Mouse (Mus musculus) layer of hippocampus, adult 9-11 months (tissue): ENCODE results near the gene Nfic.

Experiments used
- DNase-seq: peaks from one replicate; pipeline ENCODE4 v3.0.0; 2022

The Nfic gene

DNA sequence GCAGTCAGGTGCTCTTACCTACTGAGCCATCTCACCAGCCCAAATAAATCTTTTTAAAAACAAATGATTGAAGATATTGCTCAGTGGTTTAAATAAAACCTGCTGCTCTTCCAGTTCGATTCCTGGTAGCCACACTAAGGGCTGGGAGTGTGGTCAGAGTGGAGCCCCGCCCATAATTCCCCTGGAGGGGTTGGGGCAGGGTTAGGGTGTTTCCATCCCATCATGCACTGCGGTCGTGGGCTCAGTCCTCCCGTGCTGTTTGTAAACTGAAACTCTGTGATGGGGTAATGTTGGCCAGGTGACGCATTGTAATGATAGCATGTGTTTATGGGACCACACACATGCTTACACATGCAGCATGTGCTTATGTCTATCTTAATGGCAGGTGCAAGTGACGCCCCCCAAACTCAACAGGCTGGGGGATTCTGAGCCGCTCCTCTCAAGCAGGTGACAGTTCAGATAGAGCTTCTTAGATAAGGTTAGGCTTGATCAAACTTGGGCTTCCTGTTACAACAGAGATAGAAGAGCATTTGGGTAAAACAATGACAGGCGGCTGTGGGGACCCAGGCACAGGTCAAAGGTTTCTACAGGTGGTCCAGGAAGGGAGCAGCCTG lies 103.7 kb downstream of the Nfic start:
- no peak for DNase-seq

DNA sequence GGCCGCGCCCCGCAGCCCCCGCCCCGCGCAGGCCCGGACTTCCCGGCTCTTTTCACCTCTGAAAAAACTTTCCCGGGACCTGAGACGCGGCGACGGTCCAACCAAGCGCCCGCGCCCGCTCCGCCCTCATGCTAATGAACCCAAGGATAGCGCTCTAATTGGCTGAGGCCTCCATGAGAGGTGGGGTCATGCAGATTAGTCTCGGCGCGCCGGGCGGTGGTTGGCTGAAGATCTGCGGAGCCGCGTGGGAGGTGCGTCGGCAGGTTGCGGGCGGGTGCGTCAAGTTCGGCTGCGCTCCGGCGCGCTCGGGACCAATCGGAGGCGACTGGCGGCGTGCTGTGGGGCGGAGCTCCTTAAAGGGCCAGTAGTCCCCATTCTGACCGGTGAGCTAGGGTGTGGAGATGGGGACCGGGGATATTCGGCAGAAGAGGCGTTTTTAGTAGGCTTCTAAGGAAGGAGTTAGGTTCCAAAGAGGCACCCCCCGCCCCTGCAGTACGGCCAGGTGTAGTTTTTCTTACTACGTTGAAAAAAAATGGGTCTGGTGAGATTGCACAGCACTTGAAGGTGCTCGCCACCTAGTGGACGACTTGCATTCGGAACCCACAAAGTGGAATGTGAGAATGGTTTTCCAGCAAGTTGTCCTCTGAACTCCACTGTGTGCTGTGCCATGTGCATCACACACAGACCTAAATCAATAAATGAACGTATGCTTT lies 104.9 kb downstream of the Nfic start, which contains the start of gene Hmg20b:
Gene Hmg20b, minus strand, starts transcription at position 130 of the 713 bp plus-strand sequence.
- DNase-seq: peak; percentile 99

DNA sequence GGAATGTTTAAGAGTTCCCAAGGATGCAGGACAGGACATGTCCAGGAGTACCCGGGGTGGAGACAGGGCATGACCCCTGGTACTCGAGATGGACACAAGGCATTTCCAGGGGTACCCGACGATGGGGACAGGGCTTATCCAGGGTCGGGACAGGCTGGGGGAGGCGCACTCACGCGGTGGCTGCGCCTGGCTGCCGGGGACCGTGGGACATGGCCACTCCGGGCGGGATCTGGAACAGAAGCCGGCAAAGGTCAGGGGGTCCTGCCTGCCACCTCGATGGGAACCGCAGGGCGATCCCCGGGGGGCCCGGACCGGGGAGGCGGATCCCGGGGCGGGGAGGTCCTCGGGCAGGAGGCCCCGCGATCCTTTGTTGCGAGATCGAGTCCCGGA lies 105.5 kb downstream of the Nfic start:
- no peak for DNase-seq

DNA sequence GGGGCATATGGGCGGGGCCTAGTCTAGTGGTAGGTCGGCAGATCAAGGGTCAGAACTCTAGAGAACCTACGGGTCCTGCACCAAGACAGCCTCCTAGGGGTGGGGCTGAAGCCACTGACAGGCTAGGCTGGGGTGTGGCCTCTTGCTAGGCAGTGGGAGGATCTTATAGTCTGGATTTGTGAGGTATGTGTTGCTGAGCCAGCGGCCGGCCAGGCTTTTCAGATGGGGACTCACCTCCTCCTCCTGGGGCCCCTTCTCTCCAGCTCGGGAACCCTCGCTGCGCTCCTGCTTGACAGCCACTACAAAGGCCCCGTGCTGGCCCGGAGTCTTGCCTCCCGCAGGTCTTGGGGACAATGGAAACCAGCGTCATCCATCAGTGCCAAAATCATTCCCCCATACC lies 106.3 kb downstream of the Nfic start:
- DNase-seq: no peak

DNA sequence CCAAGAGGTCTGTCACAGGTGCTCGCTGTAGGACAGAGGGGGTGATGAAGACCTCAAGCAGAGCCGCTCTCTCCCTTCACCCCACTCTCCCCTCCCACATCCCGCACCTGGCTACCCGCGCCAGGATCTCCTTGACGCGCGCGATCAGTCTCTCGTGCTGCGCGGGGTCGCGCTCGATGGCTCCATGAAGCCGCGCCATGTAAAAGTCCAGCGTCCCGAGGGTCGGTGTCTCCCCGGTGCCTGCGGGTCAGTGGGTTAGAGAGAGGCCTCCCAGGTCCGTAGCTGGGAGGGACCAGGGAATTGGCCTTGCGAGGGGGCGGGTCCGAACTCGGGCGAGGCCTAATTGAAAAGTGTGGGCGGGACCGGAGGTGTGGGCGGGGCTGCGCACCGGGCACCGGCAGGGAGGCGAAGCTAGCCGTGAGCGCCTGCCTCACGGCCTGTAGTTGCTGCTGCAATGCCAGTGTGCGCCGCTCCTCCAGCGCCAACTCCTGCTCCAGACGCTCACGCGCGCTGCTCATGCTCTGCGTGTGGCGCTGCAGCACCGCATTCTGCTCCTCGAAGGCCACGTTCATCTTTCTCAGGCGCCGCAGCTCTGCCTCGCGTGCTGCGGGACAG lies 108.9 kb downstream of the Nfic start:
- no peak for DNase-seq
